Mouse (Mus musculus) ovary, postnatal 36 days (tissue): ENCODE data around the gene Epo.
A peak's percentile ranks its signal among the peaks of the same experiment; 100 is the strongest.

Experiments
- DNase-seq: peaks from one replicate; pipeline ENCODE4 v3.0.0; 2022; ENCODE audit warnings: low spot score, mixed read lengths

The Epo gene

DNA sequence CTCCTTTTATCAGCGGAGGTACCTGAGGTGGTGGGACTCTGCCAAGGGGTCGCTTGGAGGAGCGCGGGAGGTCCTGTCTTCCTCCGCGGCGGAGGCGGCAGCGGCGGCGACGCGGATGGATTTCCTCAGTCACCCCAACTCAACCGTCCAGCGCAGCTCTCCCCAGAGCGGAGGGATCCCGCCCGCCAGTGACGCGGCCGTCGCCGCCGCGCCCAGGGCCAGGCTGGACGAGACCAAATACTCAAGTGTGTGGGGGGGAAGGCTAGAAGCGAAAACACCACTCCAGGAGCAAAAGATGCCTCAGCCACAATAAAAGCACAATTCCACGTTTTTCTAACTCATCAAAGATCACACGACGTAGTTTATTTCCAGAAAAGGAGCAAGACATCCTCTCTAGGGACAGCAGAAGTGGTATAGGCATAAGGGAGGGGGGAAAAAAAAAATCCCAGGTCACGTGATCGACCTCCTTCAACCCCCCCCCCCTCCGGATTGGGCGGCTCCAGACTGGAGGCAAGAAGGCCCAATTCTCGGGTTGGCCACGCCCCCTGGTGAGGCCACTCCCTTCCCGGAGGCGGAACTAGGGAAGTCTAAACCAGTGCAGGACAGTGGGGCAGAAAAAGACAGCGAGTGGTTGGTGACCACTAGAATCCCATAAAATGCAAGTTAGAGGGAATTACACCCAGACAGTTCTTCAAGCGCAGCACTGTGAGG lies at the start of gene Epo, which contains the start of gene Gnb2:
Gene Epo, minus strand, starts transcription at position 126 of the 711 bp plus-strand sequence.
Gene Gnb2, minus strand, starts transcription at position 394 of the 711 bp plus-strand sequence.
- DNase-seq, result peak; percentile 98

DNA sequence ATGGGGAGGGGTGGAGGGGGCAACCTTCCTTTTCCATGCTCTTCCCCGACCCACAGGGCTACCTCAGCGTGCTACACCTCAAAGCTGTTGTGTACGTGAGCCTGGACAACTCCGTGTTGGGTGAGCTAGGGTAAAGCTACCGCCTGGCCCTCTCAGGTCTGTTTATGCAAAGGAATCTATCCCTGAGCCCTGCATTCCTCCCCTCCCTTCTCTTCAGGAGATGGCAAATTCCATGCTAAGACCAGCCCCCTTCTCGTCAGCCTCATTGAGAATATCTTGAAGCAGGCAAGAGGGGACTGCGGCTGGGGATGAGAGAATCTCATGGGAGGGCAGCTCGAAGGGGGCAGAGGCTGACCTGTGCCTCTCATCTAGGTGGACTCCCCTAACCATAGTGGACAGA lies 49.7 kb upstream of the Epo start:
- DNase-seq, result no peak

DNA sequence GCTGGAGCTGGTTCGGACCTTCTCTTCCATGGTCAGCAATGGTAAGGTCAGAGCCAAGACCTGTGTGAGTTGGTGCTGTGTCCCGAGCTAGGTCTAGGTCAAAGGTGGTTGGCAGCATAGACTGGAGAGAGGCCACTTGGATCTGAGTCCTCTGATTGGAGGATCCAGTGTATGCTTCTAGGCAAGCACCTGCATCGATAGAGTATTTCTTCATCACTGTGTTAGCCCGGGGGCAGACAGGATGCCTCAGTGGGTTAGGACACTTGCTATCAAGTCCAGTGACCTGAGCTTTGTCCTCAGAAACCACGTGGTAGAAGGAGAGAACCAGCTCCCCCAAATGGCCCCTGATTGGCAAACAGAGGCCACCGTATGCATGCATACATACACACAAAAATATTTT lies 47.2 kb upstream of the Epo start:
- no peak for DNase-seq

DNA sequence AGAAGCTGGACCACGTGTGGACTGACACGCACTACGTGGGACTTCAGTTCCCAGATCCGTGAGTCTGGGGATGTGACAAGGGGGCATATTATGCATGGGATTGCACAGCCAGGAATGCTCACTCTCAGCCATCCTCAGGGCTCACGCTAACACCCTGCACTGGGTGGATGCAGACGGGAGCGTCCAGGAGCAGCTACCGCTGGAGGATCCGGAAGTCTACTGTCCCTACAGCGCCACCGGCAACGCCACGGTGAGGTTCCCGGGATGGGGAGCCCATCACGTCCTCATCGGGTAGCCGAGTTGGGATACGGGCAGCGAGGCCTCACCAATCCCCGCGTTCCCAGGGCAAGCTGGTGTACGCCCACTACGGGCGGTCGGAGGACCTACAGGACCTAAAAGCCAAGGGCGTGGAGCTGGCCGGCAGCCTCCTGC lies 41.4 kb upstream of the Epo start:
- DNase-seq, result peak; percentile 63

DNA sequence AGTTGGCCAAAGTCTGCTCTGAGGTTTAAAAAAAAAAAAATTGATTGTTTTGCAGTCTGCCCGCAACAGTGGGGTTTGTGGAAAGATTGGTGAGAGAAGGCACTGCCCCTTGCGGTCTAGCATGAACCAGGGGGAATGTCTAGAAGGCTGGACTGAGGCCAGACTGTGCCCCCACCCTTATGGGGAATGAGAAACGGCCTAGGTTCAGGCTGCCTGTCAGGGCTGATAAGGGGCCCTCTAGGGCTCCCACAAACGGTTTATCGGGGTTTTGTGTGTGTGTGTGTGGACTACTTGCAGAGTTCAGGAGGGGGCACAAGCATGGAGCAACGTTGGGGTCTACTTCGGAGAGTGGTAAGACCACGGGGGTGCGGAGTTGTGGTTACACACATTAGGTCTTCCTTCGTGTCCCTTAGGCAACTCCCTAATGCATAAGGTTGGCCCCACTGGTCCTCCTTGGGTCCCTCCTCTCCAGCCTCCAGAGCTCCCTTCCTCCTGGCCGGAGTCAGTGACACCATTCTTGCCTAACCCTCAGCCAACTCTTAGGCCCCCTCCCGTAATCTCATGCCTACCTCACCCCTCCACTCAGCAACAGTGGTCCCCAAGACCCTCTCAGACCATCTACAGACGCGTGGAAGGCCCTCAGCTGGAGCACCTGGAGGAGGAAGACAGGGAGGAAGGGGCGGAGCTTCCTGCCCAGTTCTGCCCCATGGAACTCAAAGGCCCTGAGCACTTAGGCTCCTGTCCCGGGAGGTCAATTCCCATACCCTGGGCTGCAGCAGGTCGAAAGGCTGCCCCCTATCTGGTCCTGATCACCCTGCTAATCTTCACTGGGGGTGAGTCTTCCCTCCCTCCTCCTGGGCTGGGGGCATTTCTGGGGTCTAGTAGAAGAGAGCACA lies 37.9 kb upstream of the Epo start:
- no peak for DNase-seq

DNA sequence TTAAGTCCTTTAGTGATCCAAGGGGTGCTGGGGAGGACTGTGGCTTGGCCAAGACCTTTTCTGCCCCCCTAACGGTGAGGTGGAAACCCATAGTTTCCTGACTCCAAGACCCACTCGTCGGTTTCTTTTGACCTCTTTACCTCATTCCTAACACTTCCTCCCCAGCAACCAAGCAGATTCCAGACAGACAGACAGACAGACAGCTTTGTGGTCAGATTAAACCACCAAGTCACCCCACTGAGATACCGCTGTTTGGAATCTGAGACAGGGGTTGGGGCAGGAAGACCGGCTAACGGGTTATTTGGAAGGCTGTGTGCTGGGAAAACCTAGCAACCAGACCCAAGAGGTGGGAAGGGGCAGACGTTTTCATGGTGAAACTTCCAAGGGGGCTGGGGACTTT lies 37.1 kb upstream of the Epo start:
- DNase-seq, result no peak

DNA sequence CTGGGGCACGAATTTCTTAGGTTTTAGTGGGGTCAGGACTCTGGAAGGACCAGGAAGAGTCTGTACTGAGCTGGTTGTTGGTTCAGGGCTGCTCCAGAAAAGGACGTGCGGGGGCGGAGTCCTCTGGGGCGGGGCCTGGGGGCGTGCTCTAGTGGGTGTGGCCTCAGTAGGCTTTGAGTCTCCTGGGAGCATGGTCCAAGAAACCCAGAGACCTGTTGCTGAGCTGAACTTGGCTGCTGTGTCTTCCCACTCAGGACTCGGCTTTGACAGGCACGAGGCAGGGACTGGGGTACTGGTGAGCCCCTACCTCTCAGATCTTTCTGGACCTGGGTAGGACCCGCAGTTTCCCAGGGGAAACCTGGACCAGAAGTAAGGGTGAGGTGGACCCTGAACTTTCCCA lies 36.6 kb upstream of the Epo start, which contains the start of gene Tfr2:
Gene Tfr2, plus strand, starts transcription at position 176 of the 400 bp plus-strand sequence.
- DNase-seq, result peak; percentile 49

DNA sequence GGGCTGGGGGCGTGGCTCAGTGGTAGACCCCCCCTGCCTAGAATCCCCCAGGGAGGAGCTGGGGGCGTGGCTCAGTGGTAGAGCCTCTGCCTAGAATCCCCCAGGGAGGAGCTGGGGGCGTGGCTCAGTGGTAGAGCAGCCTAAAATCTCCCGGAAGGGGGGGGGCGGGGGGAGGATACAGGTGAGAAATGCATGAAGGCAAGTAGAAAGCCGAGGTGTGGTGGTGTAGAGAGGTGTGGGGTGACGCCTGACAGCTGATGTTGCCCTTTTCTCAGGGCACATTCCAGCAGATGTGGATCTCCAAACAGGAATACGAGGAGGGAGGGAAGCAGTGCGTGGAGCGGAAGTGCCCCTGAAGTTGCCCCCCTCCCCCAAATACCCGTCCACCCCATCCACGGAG lies 36.0 kb upstream of the Epo start:
- DNase-seq, result no peak

DNA sequence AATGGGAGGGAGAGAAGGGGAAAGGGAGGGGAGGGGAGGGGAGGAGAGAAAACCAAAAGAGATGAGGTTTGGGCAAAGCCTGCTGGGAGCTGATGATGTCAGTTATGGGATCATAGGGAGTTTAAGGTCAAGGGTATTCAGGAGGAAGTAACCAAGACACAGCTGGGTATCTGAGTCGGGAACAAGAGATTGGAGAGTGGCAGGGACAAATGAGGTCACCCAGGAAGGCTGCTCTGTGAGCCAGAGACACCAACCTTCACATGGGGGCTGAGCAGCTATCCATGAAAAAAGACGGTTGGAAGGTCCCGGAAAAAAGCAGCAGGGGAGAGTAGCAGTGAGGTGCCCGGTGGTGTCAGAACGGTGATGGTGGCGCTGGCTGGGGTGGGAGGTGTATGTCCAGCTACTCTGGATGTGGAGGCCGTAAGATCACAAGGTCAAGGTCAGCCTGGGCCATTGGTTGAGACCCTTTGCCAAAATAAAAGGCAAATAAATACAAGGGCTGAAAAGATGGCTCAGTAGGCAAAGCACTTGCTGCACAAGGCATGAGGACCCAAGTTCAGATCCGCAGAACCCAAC lies 35.3 kb upstream of the Epo start:
- DNase-seq, result no peak

DNA sequence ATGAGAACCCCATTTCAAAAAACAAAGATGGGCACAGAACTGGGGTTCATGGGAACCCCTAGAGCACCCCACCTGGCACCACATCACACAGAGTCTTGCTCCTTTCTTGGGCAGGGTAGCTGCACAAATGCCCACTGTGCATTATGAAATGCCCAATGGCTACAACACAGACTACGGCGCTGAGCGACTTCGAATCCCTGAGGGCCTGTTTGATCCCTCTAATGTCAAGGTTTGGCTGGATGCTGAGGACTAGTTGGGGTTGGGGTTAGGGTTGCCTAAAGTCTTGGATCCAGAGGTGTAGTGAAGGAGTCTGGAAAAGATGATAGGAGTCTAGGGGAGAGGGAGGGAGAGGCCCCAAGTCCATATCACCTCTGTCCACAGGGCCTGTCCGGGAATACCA lies 33.4 kb upstream of the Epo start:
- DNase-seq, result no peak

DNA sequence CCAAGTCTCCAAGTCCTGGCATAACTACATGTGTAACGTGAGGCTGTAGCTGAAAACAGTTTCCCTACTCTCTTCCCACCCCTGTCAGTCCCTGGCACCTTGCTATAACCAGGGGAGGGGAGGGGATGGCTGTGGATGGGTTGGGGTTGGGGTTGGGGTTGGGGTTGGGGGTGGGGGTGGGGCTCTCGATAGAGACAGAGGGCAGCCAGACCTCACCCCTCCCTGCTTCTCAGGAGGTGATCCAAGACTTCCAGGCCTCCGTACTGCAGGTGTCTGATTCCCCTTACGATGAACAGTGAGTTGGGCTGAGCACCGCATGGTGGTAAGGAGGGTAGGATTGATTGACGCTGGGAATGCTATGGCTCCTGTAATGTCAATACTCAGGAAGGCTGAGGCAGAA lies 32.7 kb upstream of the Epo start:
- DNase-seq, result no peak

DNA sequence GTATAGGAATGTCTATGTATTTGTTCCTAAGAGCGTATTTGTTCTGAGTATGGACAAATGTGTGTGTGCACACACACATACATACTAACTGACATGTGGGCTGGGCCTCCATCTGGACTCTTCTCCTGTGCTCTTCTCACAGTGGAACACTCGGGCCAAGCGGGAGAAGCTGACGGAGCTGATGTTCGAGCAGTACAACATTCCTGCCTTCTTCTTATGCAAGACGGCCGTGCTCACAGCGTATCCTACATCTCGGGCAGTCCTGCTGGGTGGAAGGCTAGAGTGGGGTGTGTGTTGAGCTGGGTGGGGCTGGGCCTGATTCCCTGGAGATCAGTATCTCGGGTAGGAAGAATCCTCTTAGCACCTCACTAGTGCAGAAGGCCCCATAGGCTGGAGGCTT lies 29.9 kb upstream of the Epo start:
- DNase-seq, result no peak

DNA sequence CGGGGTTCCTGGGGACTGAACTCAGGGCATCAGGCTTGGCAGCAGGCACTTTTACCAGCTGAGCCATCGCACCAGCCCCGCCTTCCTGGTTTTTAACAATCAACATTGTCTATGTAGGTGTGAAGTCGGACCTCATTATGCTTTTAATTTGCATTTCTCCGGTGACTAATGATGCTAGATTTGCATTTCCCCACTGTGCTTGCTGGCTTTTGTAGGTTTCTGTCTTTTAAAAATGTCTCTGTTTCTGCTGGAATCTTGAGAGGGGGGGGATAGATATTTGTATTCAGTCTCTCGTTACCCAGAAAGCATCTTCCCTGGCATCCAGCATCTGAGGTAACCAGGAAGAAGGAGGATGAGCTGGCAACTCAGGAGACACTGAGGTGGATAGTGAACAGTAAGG lies 28.5 kb upstream of the Epo start:
- no peak for DNase-seq

DNA sequence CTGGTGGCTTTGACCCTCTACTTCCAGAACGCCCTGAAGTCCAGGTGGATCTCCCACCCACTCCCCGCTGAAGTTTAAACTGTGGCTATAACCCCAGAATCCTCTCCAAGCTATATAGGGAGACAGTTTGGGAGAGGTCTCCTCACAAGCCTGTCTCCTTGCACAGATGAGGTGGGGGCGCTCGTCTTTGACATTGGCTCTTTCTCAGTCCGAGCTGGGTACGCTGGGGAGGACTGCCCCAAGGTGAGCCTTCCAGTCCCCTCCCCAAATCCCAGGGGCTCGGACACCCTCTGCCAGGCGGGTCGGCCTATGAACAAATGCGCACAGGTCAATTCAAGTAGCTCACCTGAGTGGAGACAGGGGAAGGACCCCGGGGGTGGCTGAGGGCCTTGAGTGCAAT lies 20.9 kb upstream of the Epo start:
- no peak for DNase-seq

DNA sequence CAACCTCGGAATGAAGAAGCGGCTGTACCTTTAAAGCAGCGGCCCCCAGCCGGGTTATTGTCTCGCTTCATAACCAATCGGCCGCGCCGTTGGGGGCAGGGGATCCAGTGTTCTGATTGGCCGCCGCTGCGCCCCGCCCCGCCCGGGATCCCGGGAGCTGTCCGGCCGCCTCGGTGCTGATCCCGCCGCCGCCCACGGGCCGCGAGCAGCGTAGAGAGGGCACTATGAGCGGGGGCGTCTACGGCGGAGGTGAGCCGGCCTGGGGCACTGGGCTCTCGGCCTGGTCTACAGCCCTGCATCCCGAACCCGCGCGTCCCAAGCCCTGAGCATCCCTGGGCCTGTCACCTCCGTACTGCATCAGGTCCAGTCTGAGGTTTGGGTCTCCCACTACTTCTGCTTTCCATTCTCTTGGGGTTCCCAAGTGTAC lies 20.4 kb upstream of the Epo start, which contains the start of gene Actl6b:
Gene Actl6b, plus strand, starts transcription at position 107 of the 427 bp plus-strand sequence.
- DNase-seq, result peak; percentile 82

DNA sequence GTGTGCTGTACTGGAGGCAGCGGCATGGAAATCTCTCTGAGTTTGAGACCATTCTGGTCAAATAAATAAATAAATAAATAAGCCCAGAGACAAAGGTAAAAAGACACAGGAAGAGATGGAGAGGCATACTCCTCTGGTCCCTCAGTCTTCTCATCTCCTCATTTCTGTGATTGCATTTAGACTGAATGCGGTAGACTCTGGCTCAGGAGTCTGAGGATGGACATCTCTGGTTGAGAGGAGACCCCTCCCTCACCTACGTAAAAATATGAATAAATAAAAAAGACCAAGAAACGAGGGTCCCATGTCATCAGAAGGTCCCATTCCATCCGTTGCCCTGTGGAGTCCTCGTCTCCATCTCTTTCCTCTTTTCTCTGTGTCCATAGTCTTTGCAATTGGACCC lies 20.0 kb upstream of the Epo start:
- no peak for DNase-seq

DNA sequence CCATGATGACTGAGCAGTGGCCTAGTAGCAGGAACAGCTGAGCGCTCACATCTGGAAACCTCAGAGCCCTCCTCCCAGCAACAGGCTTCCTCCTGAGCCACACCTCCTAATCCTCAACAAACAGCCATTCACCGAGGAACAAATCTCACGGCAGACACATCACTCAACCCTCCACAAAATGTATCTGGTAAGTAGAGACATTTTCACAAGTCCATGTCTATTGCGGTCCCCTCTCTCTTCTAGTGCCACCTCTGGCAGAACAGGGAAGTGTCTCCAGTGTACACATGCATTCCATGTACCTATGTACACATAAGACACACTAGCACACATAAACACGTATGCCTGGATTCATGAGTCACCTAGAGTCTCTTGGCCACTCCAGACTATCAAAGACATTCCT lies 18.1 kb upstream of the Epo start:
- DNase-seq, result no peak

DNA sequence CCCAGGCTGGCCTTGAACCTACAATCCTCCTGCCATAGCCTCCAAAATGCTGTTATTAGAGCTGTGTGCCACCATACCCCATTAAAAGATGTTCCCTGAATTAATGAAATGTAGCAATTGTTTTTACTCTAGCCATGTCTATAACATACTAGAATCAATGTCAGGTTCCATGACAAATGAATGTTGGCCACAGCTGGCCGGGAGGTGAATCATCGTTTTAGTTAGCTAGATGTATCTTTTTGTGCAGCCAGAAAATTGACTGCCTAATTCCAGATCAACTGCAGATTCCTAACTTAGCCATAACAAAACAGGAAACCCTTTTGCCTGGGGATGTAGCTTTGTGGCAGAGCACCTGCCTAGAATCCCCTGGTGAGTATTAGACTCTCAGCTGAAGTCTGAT lies 16.8 kb upstream of the Epo start:
- DNase-seq, result no peak

DNA sequence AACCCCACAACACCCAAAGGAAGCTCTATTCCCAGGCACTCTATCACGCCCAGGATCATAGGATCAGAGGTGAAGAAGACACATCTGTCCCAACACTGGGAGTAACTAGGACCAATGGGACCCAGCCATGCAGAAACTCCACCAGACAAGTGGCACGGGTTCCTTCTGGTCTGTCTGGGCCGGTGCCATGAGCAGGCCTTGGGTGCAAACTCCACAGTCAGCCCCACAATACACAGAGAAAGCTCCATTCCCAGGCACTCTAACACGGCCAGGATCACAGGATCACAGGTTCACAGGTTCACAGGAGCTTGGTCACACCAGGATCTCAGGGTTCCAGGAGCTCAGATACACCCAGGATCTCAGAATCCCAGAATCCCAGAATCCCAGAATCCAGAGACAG lies 12.6 kb upstream of the Epo start:
- no peak for DNase-seq

DNA sequence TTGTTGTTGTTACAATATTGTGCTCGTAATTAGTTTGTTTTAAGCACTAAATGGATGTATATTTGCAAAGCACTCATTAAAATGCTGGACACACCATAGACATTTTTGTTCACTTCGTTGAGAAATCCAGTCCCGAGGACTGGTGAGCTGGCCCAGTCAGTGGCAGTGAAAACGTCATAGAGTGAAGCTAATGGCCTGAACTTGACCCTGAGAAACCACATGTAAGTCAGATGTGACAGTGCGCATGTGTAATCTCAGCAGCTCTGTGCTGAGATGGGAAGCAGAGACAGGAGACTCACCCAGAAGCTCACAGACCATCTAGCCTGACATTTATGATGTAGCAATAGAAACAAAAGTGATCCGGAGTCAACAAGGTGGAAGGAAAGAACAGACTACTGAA lies 11.9 kb upstream of the Epo start:
- DNase-seq, result no peak

DNA sequence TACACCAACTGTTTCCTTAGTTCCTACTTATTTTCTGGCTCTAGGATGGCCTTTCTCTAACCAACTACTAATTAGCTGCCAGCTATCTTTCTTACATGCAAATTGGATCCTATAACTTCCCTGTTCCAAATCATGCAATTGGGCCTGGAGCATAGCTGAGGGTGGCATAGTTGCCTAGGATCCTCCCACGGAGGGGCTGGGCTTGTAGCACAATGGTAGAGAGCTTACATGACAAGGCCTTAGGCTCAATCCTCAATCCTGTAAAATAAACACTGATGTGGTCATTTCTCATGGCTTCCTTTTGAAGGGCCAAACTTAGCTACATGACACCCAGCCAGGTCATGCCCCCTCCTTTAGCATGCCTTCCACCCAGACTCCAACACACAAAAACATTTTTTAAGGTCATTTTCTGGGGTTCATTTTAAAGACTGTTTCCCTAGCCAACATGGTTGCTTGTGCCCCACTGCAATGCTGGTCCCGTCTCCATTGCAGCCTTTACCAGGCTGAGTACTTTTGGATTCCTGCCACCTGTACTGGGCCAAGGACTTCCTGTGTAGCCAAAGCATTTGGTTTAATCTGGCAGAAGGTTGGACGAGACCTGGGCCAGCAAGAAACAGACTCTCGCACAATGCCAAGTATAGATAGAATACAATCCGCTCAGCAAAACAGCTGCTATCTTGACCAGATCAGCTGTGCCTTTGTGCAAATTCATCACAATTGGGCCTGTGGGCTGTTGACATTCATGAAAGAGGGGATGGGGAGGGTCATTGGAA lies 8.9 kb upstream of the Epo start:
- DNase-seq, result peak; percentile 24

DNA sequence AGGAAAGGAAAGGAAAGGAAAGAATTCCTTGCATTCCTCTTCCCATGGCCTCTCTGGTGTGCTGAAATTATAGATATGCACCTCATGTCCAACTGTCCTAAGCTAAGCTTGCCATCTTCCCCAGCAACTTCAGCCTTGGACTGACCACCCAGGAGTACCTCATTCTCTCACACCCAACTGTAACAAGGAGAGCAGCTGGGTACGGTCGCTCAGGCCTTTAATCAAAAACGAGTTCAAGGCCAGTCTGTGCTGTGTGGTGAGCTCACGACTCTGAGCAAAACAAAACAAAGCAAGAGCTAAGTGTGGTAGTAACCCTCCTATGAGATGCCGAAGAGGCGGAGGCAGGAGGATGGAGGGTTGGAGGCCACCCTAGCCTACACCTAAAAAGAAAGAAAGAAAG lies 7.9 kb upstream of the Epo start:
- no peak for DNase-seq
